Mouse (Mus musculus) small intestine, adult 2 months (tissue): Measurements from ENCODE around the gene Manba.

Experiments used
- CTCF ChIP-seq: fragments of 200-500 bp; IDR thresholded peaks from 2 replicates; pipeline ENCODE4 v1.5.1; 2012; ENCODE audit warnings: low read depth, mild to moderate bottlenecking, control low read depth, inconsistent platforms, low read length, moderate library complexity, mixed read lengths; ENCODE audit not compliant: insufficient replicate concordance, insufficient read length; ENCODE audit errors: extremely low read depth
- POLR2A ChIP-seq: fragments of 200-500 bp; IDR thresholded peaks from 2 replicates; pipeline ENCODE4 v1.6.1; 2012; ENCODE audit warnings: low read depth, mild to moderate bottlenecking, control low read depth, inconsistent platforms, low read length, moderate library complexity

DNA sequence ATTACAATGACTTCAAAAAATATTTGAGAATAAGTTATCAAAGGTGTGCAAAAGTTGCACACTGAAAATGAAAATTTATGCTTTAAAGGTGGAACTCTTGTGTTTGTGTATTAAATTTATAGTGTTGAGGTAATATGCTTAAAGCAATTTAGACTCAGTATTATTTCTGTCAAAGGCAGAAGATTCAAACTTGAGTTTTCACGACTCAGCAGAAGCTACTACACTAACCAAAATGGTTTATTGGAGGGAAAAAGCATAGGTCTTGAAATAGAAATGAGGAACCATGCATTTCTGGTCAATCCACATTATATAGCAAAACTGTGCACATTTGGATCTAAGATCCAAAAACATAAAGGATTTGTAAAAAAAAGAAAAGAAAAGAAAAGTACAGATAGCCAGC lies 14.6 kb upstream of the Manba start:
- no peak for TF ChIP-seq POLR2A
- TF ChIP-seq CTCF = no peak
